Mouse (Mus musculus) embryonic facial prominence, embryonic 14.5 days (tissue): ENCODE data around the gene Psmc3ip. TPM values are rescaled to one million over a fixed set of nuclear protein-coding genes. Genes with fewer than 3 reads are reported as not detected.
A peak's percentile ranks its signal among the peaks of the same experiment; 100 is the strongest.

ENCODE experiments used
- ATAC-seq: fragments of 200-750 bp; cut with Nextera tagmentation; 2 replicates; pipeline ENCODE4 v1.8.0; 2017; ENCODE audit warnings: low read depth, moderate number of reproducible peaks, moderate TSS enrichment
- DNase-seq: peaks from one replicate; pipeline ENCODE4 v3.0.0-alpha.2; 2015; ENCODE audit warnings: low spot score
- H3K27ac ChIP-seq: fragments of 300-500 bp; sonication (generic); replicated peaks from 2 replicates; pipeline ENCODE4 v1.5.1; 2014; ENCODE audit warnings: low read depth, mild to moderate bottlenecking, low read length, moderate library complexity
- H3K27me3 ChIP-seq: fragments of 300-500 bp; sonication (generic); replicated peaks from 2 replicates; pipeline ENCODE4 v1.6.1; 2014; ENCODE audit warnings: low read length; ENCODE audit not compliant: control insufficient read depth, insufficient read depth
- H3K36me3 ChIP-seq: fragments of 300-500 bp; sonication (generic); 2 replicates; pipeline ENCODE4 v1.6.1; 2014; ENCODE audit warnings: low read length, mixed read lengths; ENCODE audit not compliant: control insufficient read depth, insufficient read depth
- H3K4me1 ChIP-seq: fragments of 300-500 bp; sonication (generic); 2 replicates; pipeline ENCODE4 v1.6.1; 2014; ENCODE audit warnings: antibody characterized with exemption, low read length; ENCODE audit not compliant: control insufficient read depth, insufficient read depth
- H3K4me2 ChIP-seq: fragments of 300-500 bp; sonication (generic); 2 replicates; pipeline ENCODE4 v1.6.1; 2014; ENCODE audit warnings: low read depth, mild to moderate bottlenecking, low read length, moderate library complexity, mixed read lengths
- H3K4me3 ChIP-seq: fragments of 300-500 bp; sonication (generic); 2 replicates; pipeline ENCODE4 v1.5.1; 2014; ENCODE audit warnings: low read depth, mild to moderate bottlenecking, low read length
- H3K9ac ChIP-seq: fragments of 300-500 bp; sonication (generic); 2 replicates; pipeline ENCODE4 v1.6.1; 2014; ENCODE audit warnings: low read depth, mild to moderate bottlenecking, low read length, moderate library complexity, mixed read lengths
- H3K9me3 ChIP-seq: fragments of 300-500 bp; sonication (generic); 2 replicates; pipeline ENCODE4 v1.6.1; 2016; ENCODE audit warnings: low read length; ENCODE audit not compliant: control insufficient read depth
- WGBS: fragments of 180-500 bp; shearing (Covaris S2); extraction: QIAGEN DNeasy Blood & Tissue Kit; methylation state at CpG from one replicate; pipeline ENCODE4 v1.1.7; 2014; 5-methylcytosine and 5-hydroxymethylcytosine counted together
- polyA plus RNA-seq: library from polyadenylated mRNA; unstranded; fragments of >200 nt; fragmentation: Nextera tagmentation; extraction: Ambion mirVana; gene quantifications from 2 replicates; pipeline ENCODE4 v1.2.1, GENCODE M21; 2014

Gene Psmc3ip
- polyA plus RNA-seq, 1 experiment from 2014 or later, result 27.2 TPM

- Histone ChIP-seq H3K36me3 (no peaks in the 10 kb centered on the region), H3K4me1 (peaks cover 7% of the 10 kb centered on the region), H3K27ac (no peak overlapping the region), H3K4me3 (peak overlapping the region; percentile 25), H3K4me2 (peak overlapping the region; percentile 45), H3K27me3 (peaks cover 49% of the 10 kb centered on the region), H3K9me3 (no peaks in the 10 kb centered on the region), H3K9ac (peak overlapping the region; percentile 49; the same call in 1 of the 2 replicates)
- DNase-seq, result no peak
- 4% methylated on average over 25 of the region's 27 CpGs for WGBS
- ATAC-seq, result no peak
Measured at GRCm38 (mm10) chr11:101079746-101080145, 15.5 kb downstream of the Psmc3ip start.

GRCm38 (mm10) chr11:101078121-101078520 lies 17.1 kb downstream of the Psmc3ip start, which contains the start of gene Hsd17b1:
Gene Hsd17b1 (plus strand): TSS chr11:101078411.
- H3K27me3 ChIP-seq, result peaks cover 49% of the 10 kb centered on the region
- no peak within 1 kb of the TSS for H3K27ac ChIP-seq
- H3K4me3 ChIP-seq, result no peak within 1 kb of the TSS
- WGBS, result 59% methylated on average over 9 of the region's 9 CpGs
- H3K4me1 ChIP-seq, result peaks cover 2% of the 10 kb centered on the region
- no peaks in the 10 kb centered on the region for H3K36me3 ChIP-seq
- no peak within 1 kb of the TSS for H3K4me2 ChIP-seq
- ATAC-seq, result no peak
- no peak for DNase-seq
- H3K9me3 ChIP-seq, result no peaks in the 10 kb centered on the region
- H3K9ac ChIP-seq, result no peak within 1 kb of the TSS

- ATAC-seq (no peak), DNase-seq (no peak)
- H3K36me3 ChIP-seq, result no peaks in the 10 kb centered on the region
- peaks cover 10% of the 10 kb centered on the region for H3K4me1 ChIP-seq
- H3K4me3 ChIP-seq, result no peak overlapping the region
- no peak overlapping the region for H3K27ac ChIP-seq
- peaks cover 9% of the 10 kb centered on the region for H3K27me3 ChIP-seq
- no peak overlapping the region for H3K4me2 ChIP-seq
- 72% methylated on average over 14 of the region's 14 CpGs for WGBS
- H3K9me3 ChIP-seq, result no peaks in the 10 kb centered on the region
- H3K9ac ChIP-seq, result no peak overlapping the region
Measured at GRCm38 (mm10) chr11:101071810-101072428, 23.3 kb downstream of the Psmc3ip start.

- Histone ChIP-seq H3K4me3 (peak overlapping the region; percentile 83; the same call in 1 of the 2 replicates), H3K36me3 (no peaks in the 10 kb centered on the region), H3K27ac (no peak overlapping the region), H3K9me3 (no peaks in the 10 kb centered on the region), H3K9ac (0 out of 2 replicates have a peak overlapping the region, but pooled peaks have one; percentile 19), H3K27me3 (peaks cover 8% of the 10 kb centered on the region; the same call in 1 of the 2 replicates), H3K4me2 (peak overlapping the region; percentile 99), H3K4me1 (peaks cover 10% of the 10 kb centered on the region)
- ATAC-seq (no peak), DNase-seq (no peak)
- 88% methylated on average over 5 of the region's 6 CpGs for WGBS
Measured at GRCm38 (mm10) chr11:101070987-101071386, 24.2 kb downstream of the Psmc3ip start.

GRCm38 (mm10) chr11:101070189-101070527 lies 25.1 kb downstream of the Psmc3ip start:
- H3K4me2 ChIP-seq, result peak overlapping the region; percentile 99
- H3K4me1 ChIP-seq, result peaks cover 10% of the 10 kb centered on the region
- peak overlapping the region; percentile 79 for H3K9ac ChIP-seq
- no peaks in the 10 kb centered on the region for H3K9me3 ChIP-seq
- peaks cover 8% of the 10 kb centered on the region; the same call in 1 of the 2 replicates for H3K27me3 ChIP-seq
- 0% methylated on average over 14 of the region's 36 CpGs for WGBS
- no peaks in the 10 kb centered on the region for H3K36me3 ChIP-seq
- ATAC-seq (peak; percentile 61), DNase-seq (no peak)
- H3K4me3 ChIP-seq, result peak overlapping the region; percentile 83
- H3K27ac ChIP-seq, result no peak overlapping the region

- DNase-seq (peak; percentile 95), ATAC-seq (peak; percentile 87)
- H3K4me2 ChIP-seq, result peak within 1 kb of the TSS; percentile 99
- H3K9ac ChIP-seq, result peak within 1 kb of the TSS; percentile 79
- H3K27ac ChIP-seq, result no peak within 1 kb of the TSS
- H3K4me1 ChIP-seq, result peaks cover 11% of the 10 kb centered on the region
- peak within 1 kb of the TSS; percentile 83 for H3K4me3 ChIP-seq
- H3K36me3 ChIP-seq, result no peaks in the 10 kb centered on the region
- WGBS, result 4% methylated on average over 35 of the region's 35 CpGs
- no peaks in the 10 kb centered on the region for H3K9me3 ChIP-seq
- peaks cover 8% of the 10 kb centered on the region; the same call in 1 of the 2 replicates for H3K27me3 ChIP-seq
Measured at GRCm38 (mm10) chr11:101069391-101070188, 25.6 kb downstream of the Psmc3ip start, which contains the start of gene Naglu. Gene Naglu (plus strand): TSS chr11:101070012.

- Histone ChIP-seq H3K4me3 (peak overlapping the region; percentile 21), H3K4me2 (peak overlapping the region; percentile 51), H3K9me3 (no peaks in the 10 kb centered on the region), H3K27ac (no peak overlapping the region), H3K36me3 (peaks cover 10% of the 10 kb centered on the region; the same call in 1 of the 2 replicates), H3K4me1 (peaks cover 32% of the 10 kb centered on the region), H3K9ac (peak overlapping the region; percentile 28; the same call in 1 of the 2 replicates), H3K27me3 (peaks cover 6% of the 10 kb centered on the region; the same call in 1 of the 2 replicates)
- 24% methylated on average over 18 of the region's 18 CpGs for WGBS
- ATAC-seq (no peak), DNase-seq (peak; percentile 84)
Measured at GRCm38 (mm10) chr11:101066549-101067412, 28.5 kb downstream of the Psmc3ip start.

- Histone ChIP-seq H3K4me3 (no peak overlapping the region), H3K4me1 (peaks cover 42% of the 10 kb centered on the region), H3K27me3 (peaks cover 4% of the 10 kb centered on the region; the same call in 1 of the 2 replicates), H3K9me3 (no peaks in the 10 kb centered on the region), H3K27ac (no peak overlapping the region), H3K36me3 (peaks cover 10% of the 10 kb centered on the region; the same call in 1 of the 2 replicates), H3K4me2 (no peak overlapping the region), H3K9ac (no peak overlapping the region)
- 94% methylated on average over 9 of the region's 9 CpGs for WGBS
- ATAC-seq (no peak), DNase-seq (no peak)
Measured at GRCm38 (mm10) chr11:101065002-101065401, 30.2 kb downstream of the Psmc3ip start.
